Mouse (Mus musculus) myocyte (in vitro differentiated cells): ENCODE results near the gene Cbr2.

Experiments
- CEBPB ChIP-seq: IDR thresholded peaks from 2 replicates; pipeline ENCODE4 v1.6.1; 2011; ENCODE audit warnings: mild to moderate bottlenecking, moderate library complexity; ENCODE audit not compliant: poor library complexity, insufficient read depth, severe bottlenecking
- POLR2A ChIP-seq: IDR thresholded peaks from one replicate; pipeline ENCODE4 v1.6.1; 2011; ENCODE audit warnings: low read depth, mild to moderate bottlenecking, control low read depth, moderate library complexity; ENCODE audit not compliant: insufficient read length

DNA sequence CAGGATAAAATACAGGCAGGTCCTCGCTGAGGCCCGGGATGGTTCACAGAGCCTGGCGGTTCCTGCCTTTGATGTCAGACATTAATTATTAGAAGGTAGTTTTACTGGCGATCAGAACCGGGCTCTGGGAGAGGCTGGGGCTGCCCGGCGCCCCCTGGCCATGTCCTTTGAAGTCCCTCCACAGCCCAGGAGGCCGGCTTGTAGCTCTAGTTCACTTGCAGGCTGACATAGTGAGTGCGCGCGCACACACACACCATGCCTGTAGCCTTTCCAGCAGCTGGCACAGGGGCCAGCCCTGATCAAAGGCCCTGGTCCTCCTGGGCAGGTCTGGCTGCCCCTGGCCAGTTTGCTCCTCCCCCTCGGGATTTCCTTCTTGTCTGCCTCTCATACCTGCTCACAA lies 36.3 kb downstream of the Cbr2 start:
- TF ChIP-seq CEBPB (no peak), POLR2A (no peak)
